Mouse (Mus musculus): ENCODE measurements at regions not wholly inside any gene's neighbourhood (a gene's known extent, or its start where the extent isn't known, plus 50 kb on each side); places are given as distances from the start of the nearest gene placed in this dataset.

GRCm38 (mm10) chr2:50921002-50921401 is 227.9 kb downstream of the Rnd3 start:
- H3K36me3 ChIP-seq (ENCODE audit: control insufficient read depth, insufficient read depth) = no peaks in the 10 kb centered on the region
- no peak overlapping the region for H3K27ac ChIP-seq (ENCODE audit: low read length)
- H3K9ac ChIP-seq (replicated peaks; ENCODE audit: low read depth, low read length) = no peak overlapping the region
- no peak for ATAC-seq
- H3K4me1 ChIP-seq (replicated peaks; ENCODE audit: control insufficient read depth, insufficient read depth, low read length) = peaks cover 12% of the 10 kb centered on the region
- H3K4me2 ChIP-seq (ENCODE audit: low read length) = no peak overlapping the region
- no peaks in the 10 kb centered on the region for H3K9me3 ChIP-seq (ENCODE audit: control insufficient read depth, low read length)
- H3K4me3 ChIP-seq (replicated peaks; ENCODE audit: low read length) = no peak overlapping the region
- H3K27me3 ChIP-seq (replicated peaks; ENCODE audit: control insufficient read depth, insufficient read depth, low read length) = no peaks in the 10 kb centered on the region

GRCm38 (mm10) chr2:50916323-50917221 is 232.3 kb downstream of the Rnd3 start:
- Histone ChIP-seq H3K4me2 (ENCODE audit: low read length) (peak overlapping the region; percentile 19; the same call in 1 of the 2 replicates), H3K9me3 (ENCODE audit: control insufficient read depth, low read length) (no peaks in the 10 kb centered on the region), H3K4me1 (replicated peaks; ENCODE audit: control insufficient read depth, insufficient read depth, low read length) (peaks cover 12% of the 10 kb centered on the region), H3K36me3 (ENCODE audit: control insufficient read depth, insufficient read depth) (no peaks in the 10 kb centered on the region), H3K27me3 (replicated peaks; ENCODE audit: control insufficient read depth, insufficient read depth, low read length) (no peaks in the 10 kb centered on the region), H3K9ac (replicated peaks; ENCODE audit: low read depth, low read length) (peak overlapping the region; percentile 2; the same call in 1 of the 2 replicates), H3K4me3 (replicated peaks; ENCODE audit: low read length) (no peak overlapping the region), H3K27ac (ENCODE audit: low read length) (peak overlapping the region; percentile 85)
- 22% methylated on average over 18 of the region's 18 CpGs for WGBS
- ATAC-seq = peak; percentile 90

GRCm38 (mm10) chr2:50915149-50915548 is 233.8 kb downstream of the Rnd3 start:
- Histone ChIP-seq H3K4me1 (replicated peaks; ENCODE audit: control insufficient read depth, insufficient read depth, low read length) (peaks cover 12% of the 10 kb centered on the region), H3K27me3 (replicated peaks; ENCODE audit: control insufficient read depth, insufficient read depth, low read length) (no peaks in the 10 kb centered on the region), H3K9ac (replicated peaks; ENCODE audit: low read depth, low read length) (no peak overlapping the region), H3K9me3 (ENCODE audit: control insufficient read depth, low read length) (no peaks in the 10 kb centered on the region), H3K4me2 (ENCODE audit: low read length) (no peak overlapping the region), H3K36me3 (ENCODE audit: control insufficient read depth, insufficient read depth) (no peaks in the 10 kb centered on the region), H3K27ac (ENCODE audit: low read length) (no peak overlapping the region), H3K4me3 (replicated peaks; ENCODE audit: low read length) (no peak overlapping the region)
- no peak for ATAC-seq
- 86% methylated on average over 2 of the region's 2 CpGs for WGBS

- no peak overlapping the region for H3K9ac ChIP-seq (replicated peaks; ENCODE audit: low read depth, low read length)
- no peak overlapping the region for H3K4me3 ChIP-seq (replicated peaks; ENCODE audit: low read length)
- no peak overlapping the region for H3K27ac ChIP-seq (ENCODE audit: low read length)
- H3K9me3 ChIP-seq (ENCODE audit: control insufficient read depth, low read length) = no peaks in the 10 kb centered on the region
- no peak for ATAC-seq
- no peak overlapping the region for H3K4me2 ChIP-seq (ENCODE audit: low read length)
- H3K4me1 ChIP-seq (replicated peaks; ENCODE audit: control insufficient read depth, insufficient read depth, low read length) = peaks cover 12% of the 10 kb centered on the region
- H3K27me3 ChIP-seq (replicated peaks; ENCODE audit: control insufficient read depth, insufficient read depth, low read length) = no peaks in the 10 kb centered on the region
- H3K36me3 ChIP-seq (ENCODE audit: control insufficient read depth, insufficient read depth) = no peaks in the 10 kb centered on the region
Measured at GRCm38 (mm10) chr2:50914176-50914575, 234.7 kb downstream of the Rnd3 start.

- H3K9ac ChIP-seq (replicated peaks; ENCODE audit: low read depth, low read length) = no peak overlapping the region
- ATAC-seq = no peak
- no peaks in the 10 kb centered on the region for H3K9me3 ChIP-seq (ENCODE audit: control insufficient read depth, low read length)
- no peak overlapping the region for H3K27ac ChIP-seq (ENCODE audit: low read length)
- no peak overlapping the region for H3K4me2 ChIP-seq (ENCODE audit: low read length)
- no peaks in the 10 kb centered on the region for H3K27me3 ChIP-seq (replicated peaks; ENCODE audit: control insufficient read depth, insufficient read depth, low read length)
- no peaks in the 10 kb centered on the region for H3K36me3 ChIP-seq (ENCODE audit: control insufficient read depth, insufficient read depth)
- H3K4me1 ChIP-seq (replicated peaks; ENCODE audit: control insufficient read depth, insufficient read depth, low read length) = no peaks in the 10 kb centered on the region; the same call in 1 of the 2 replicates
- H3K4me3 ChIP-seq (replicated peaks; ENCODE audit: low read length) = no peak overlapping the region
- WGBS = 87% methylated on average over 3 of the region's 3 CpGs
Measured at GRCm38 (mm10) chr2:50908762-50909161, 240.1 kb downstream of the Rnd3 start.

- H3K36me3 ChIP-seq (ENCODE audit: control insufficient read depth, insufficient read depth) = no peaks in the 10 kb centered on the region
- no peak overlapping the region for H3K9ac ChIP-seq (replicated peaks; ENCODE audit: low read depth, low read length)
- H3K9me3 ChIP-seq (ENCODE audit: control insufficient read depth, low read length) = no peaks in the 10 kb centered on the region
- peak overlapping the region; percentile 77 for H3K27ac ChIP-seq (ENCODE audit: low read length)
- 22% methylated on average over 8 of the region's 8 CpGs for WGBS
- H3K27me3 ChIP-seq (replicated peaks; ENCODE audit: control insufficient read depth, insufficient read depth, low read length) = no peaks in the 10 kb centered on the region
- peak overlapping the region; percentile 46 for H3K4me2 ChIP-seq (ENCODE audit: low read length)
- H3K4me1 ChIP-seq (replicated peaks; ENCODE audit: control insufficient read depth, insufficient read depth, low read length) = peaks cover 14% of the 10 kb centered on the region
- H3K4me3 ChIP-seq (replicated peaks; ENCODE audit: low read length) = peak overlapping the region; percentile 9; the same call in 1 of the 2 replicates
- peak; percentile 74 for ATAC-seq
Measured at GRCm38 (mm10) chr2:50902701-50903100, 246.2 kb downstream of the Rnd3 start.

GRCm38 (mm10) chr2:50902220-50902619 is 246.7 kb downstream of the Rnd3 start:
- 11% methylated on average over 9 of the region's 9 CpGs for WGBS
- peak overlapping the region; percentile 48; the same call in 1 of the 2 replicates for H3K9ac ChIP-seq (replicated peaks; ENCODE audit: low read depth, low read length)
- H3K4me3 ChIP-seq (replicated peaks; ENCODE audit: low read length) = peak overlapping the region; percentile 15; the same call in 1 of the 2 replicates
- H3K27ac ChIP-seq (ENCODE audit: low read length) = peak overlapping the region; percentile 77
- H3K4me2 ChIP-seq (ENCODE audit: low read length) = peak overlapping the region; percentile 46
- peak; percentile 70 for ATAC-seq
- H3K27me3 ChIP-seq (replicated peaks; ENCODE audit: control insufficient read depth, insufficient read depth, low read length) = no peaks in the 10 kb centered on the region
- H3K36me3 ChIP-seq (ENCODE audit: control insufficient read depth, insufficient read depth) = no peaks in the 10 kb centered on the region
- peaks cover 14% of the 10 kb centered on the region for H3K4me1 ChIP-seq (replicated peaks; ENCODE audit: control insufficient read depth, insufficient read depth, low read length)
- no peaks in the 10 kb centered on the region for H3K9me3 ChIP-seq (ENCODE audit: control insufficient read depth, low read length)

GRCm38 (mm10) chr2:50888992-50889391 is 259.9 kb downstream of the Rnd3 start:
- 9% methylated on average over 5 of the region's 5 CpGs for WGBS
- Histone ChIP-seq H3K4me3 (replicated peaks; ENCODE audit: low read length) (no peak overlapping the region), H3K36me3 (ENCODE audit: control insufficient read depth, insufficient read depth) (no peaks in the 10 kb centered on the region), H3K27ac (ENCODE audit: low read length) (no peak overlapping the region), H3K4me2 (ENCODE audit: low read length) (no peak overlapping the region), H3K9me3 (ENCODE audit: control insufficient read depth, low read length) (no peaks in the 10 kb centered on the region), H3K4me1 (replicated peaks; ENCODE audit: control insufficient read depth, insufficient read depth, low read length) (peaks cover 14% of the 10 kb centered on the region), H3K9ac (replicated peaks; ENCODE audit: low read depth, low read length) (no peak overlapping the region), H3K27me3 (replicated peaks; ENCODE audit: control insufficient read depth, insufficient read depth, low read length) (no peaks in the 10 kb centered on the region)
- peak; percentile 88 for ATAC-seq

GRCm38 (mm10) chr2:50887954-50888353 is 261.0 kb downstream of the Rnd3 start:
- no peaks in the 10 kb centered on the region for H3K36me3 ChIP-seq (ENCODE audit: control insufficient read depth, insufficient read depth)
- no peak overlapping the region for H3K4me3 ChIP-seq (replicated peaks; ENCODE audit: low read length)
- H3K9me3 ChIP-seq (ENCODE audit: control insufficient read depth, low read length) = no peaks in the 10 kb centered on the region
- no peak for ATAC-seq
- no peak overlapping the region for H3K4me2 ChIP-seq (ENCODE audit: low read length)
- no peak overlapping the region for H3K9ac ChIP-seq (replicated peaks; ENCODE audit: low read depth, low read length)
- no peak overlapping the region for H3K27ac ChIP-seq (ENCODE audit: low read length)
- H3K27me3 ChIP-seq (replicated peaks; ENCODE audit: control insufficient read depth, insufficient read depth, low read length) = no peaks in the 10 kb centered on the region
- 87% methylated on average over 4 of the region's 4 CpGs for WGBS
- peaks cover 14% of the 10 kb centered on the region for H3K4me1 ChIP-seq (replicated peaks; ENCODE audit: control insufficient read depth, insufficient read depth, low read length)
